Mouse (Mus musculus): ENCODE measurements at regions not wholly inside any gene's neighbourhood (a gene's known extent, or its start where the extent isn't known, plus 50 kb on each side); places are given as distances from the start of the nearest gene placed in this dataset.

DNA sequence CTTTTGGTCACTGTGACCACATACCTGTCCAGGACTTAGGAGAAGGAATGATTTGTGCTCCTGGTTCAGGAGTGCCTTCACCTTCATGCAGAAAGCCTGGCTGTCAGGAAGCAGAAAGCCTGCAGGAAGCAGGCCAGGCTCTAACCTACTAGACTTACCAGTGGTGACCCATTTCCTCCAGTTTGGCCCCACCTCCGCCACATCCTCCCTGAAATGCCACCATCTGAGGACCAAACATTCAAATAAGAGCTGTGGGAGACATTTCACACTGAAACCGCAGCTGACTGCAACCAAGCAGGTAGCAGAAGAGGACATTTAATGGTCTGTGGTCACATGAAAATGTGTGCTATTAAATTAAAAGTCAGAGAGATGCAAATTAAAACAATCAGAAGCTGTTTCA, 50.3 kb upstream of the Armc2 start:
- no peak for DNase-seq (ENCODE audit: low spot score in 2 of 2)
